Mouse (Mus musculus) retina, postnatal 1 day (tissue): ENCODE results near the gene Rbm20.
A peak's percentile ranks its signal among the peaks of the same experiment; 100 is the strongest.
"Not testable (repeated sequence)": the region's sequence is repeated elsewhere in the genome, so short reads cannot be mapped to it uniquely, and the experiment has no call there.

Experiments
- DNase-seq: peaks from one replicate; pipeline ENCODE4 v3.0.0-alpha.2; 2012

Gene Rbm20

GRCm38 (mm10) chr19:53676718-53677634, at the start of gene Rbm20:
Rbm20 (plus strand) TSS chr19:53677306.
- peak; percentile 76 for DNase-seq

DNA sequence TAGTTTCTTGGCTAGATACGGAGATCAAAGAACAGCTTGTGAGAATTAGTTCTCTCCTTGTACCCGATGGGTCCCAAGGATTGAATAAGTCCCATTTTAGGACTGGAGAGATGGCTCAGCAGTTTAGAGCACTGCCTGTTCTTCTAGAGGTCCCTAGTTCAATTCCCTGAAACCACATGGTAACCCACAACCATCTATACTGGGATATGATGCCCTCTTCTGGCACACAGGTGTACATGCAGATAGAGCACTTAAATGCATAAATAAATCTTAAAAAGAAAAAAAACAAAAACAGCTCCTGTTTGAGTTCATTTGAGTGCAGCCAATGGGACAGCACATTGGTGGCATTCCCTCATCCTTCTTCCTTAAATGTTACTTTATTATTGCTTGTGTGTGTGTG, 39.1 kb upstream of the Rbm20 start:
- peak; percentile 26 for DNase-seq

DNA sequence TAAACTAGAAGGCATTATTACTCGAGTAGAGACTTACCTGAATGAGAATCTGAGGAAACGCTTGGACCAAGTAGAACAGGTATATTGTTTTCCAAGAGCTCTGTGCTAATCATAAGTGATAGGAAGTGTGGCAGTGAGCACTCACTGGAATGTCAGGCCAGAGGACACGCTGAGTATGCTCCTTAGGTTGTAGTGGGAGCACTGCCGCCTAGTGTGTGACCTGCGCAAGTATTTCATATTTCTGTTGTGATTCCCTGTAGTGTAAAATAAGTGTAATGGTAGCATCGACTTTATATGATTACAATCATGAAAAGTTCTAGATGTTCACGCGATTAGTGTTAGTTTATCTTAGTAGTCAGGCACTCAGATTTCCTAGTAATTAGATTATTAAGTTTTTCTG, 38.4 kb upstream of the Rbm20 start:
- no peak for DNase-seq

DNA sequence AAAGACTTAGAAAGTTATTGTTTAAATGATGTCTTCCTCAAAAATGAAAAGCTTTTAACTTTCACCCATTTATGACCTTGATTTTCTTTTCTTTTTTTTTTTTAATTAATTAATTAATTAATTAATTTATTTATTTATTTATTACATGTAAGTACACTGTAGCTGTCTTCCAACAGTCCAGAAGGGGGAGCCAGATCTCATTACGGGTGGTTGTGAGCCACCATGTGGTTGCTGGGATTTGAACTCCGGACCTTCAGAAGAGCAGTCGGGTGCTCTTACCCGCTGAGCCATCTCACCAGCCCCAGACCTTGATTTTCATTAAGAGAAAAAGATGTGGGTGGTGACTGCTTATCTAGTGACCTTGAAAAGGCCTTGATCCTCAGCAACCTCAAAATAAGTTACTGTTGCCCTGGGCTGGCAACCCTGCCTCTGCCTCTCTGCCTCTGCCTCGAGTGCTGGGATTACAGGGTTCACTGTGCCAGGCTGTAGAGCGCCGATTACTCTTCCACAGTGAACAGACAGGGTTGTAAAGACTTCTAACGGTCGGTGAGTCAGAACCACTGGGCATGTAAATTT, 33.0 kb upstream of the Rbm20 start:
- DNase-seq: peak; percentile 32

GRCm38 (mm10) chr19:53647301-53647700, 29.8 kb upstream of the Rbm20 start:
- no peak for DNase-seq

DNA sequence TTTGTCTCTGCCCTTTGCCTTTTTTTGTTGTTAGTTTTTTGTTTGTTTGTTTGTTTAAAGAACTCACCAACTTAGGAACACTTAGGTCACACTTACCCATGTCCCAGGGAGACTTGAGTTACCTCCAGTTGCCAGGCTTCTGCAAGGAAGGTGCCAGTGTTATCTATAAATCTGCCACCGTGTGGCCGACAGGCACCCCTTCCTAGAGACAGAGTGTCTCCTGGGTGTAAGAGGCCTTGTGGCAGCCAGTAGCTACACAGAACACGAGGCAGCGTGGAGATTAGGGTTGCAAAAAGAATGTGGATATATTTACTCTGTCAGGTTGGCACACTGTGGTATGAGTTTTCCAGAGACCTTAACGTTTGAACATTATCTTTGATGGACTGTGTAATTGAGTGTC, 29.1 kb upstream of the Rbm20 start:
- peak; percentile 16 for DNase-seq

- peak; percentile 90 for DNase-seq
Measured at GRCm38 (mm10) chr19:53648802-53649236, 28.3 kb upstream of the Rbm20 start.

GRCm38 (mm10) chr19:53649361-53649760, 27.7 kb upstream of the Rbm20 start:
- peak; percentile 69 for DNase-seq

- no peak for DNase-seq
Measured at GRCm38 (mm10) chr19:53649802-53650201, 27.3 kb upstream of the Rbm20 start.

DNA sequence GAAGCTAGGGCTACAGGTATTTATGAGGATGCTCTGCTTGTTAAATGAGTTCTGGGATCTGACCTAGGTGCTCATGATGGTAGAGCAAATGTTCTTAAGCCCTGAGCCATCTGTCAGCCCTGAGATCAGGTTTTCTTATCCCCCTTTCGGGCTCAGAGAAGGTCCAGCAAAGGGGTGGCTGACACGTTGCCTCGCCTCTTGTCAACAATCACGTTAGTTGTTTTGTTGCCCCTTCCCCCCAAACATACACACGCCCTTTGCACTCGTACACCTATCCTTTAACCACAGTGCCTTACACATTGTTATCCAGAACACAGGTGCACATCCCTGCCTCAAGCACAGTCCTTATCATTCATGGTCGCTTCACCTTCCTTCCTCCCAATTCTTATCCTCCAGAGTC, 26.2 kb upstream of the Rbm20 start:
- DNase-seq: no peak

- DNase-seq: no peak
Measured at GRCm38 (mm10) chr19:53652267-53652666, 24.8 kb upstream of the Rbm20 start.

GRCm38 (mm10) chr19:53653624-53654467, 23.3 kb upstream of the Rbm20 start:
- peak; percentile 83 for DNase-seq

GRCm38 (mm10) chr19:53656443-53656842, 20.7 kb upstream of the Rbm20 start:
- not testable (repeated sequence) for DNase-seq

GRCm38 (mm10) chr19:53657437-53657836, 19.7 kb upstream of the Rbm20 start:
- no peak for DNase-seq

DNA sequence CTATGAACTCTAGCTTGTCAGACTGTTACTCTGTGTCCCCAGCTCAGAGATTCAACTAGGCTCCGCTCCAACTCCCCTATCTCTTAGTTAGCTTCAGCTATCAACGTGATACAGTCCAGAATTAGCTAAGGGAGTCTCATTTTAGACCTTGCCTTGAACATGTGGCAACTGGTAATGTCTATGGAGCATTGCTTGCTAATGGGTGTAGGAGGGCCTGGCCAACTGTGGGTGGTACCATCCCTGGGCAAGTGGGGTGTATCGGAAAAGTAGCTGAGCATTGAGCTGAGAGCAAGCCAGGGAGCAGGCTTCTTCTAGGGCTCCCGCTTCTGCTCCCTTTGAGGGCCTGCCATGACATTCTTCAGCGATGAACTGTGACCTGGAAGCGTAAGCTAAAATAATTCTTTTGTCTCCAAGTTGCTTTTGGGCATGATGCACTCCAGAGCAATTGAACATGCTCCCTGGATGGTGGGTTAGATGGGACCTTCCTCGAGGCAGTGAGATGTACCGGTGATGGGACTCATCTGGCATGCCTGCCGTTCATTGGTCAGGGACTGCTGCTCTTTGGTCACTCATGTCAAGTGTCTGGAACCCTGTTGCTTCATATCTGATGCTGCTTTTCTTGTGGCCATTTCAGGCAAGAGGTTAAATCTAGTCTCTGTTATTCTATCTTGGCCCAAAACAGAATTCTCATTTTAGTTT, 16.2 kb upstream of the Rbm20 start:
- no peak for DNase-seq

- DNase-seq: no peak
Measured at GRCm38 (mm10) chr19:53661938-53662722, 15.0 kb upstream of the Rbm20 start.

- DNase-seq: no peak
Measured at GRCm38 (mm10) chr19:53664831-53665230, 12.3 kb upstream of the Rbm20 start.

DNA sequence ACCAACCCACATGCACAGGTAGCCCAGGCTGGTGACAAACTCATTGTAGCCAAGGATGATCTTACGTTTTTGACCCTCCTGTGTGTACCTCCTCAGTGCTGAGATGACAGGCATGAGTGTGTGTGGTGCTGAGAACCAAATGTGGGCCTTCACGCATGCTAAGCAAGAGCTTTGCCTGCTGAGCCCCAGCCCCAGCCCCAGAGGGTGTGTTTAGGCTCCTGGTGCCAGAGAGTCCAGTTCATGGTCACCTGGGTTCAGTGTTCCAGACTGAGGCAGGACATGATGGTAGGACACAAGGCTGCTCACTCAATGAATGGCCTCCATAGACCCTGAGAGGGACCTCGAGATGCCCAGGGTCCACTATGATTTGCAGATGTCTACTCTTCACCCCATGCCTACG, 11.7 kb upstream of the Rbm20 start:
- no peak for DNase-seq

- no peak for DNase-seq
Measured at GRCm38 (mm10) chr19:53666708-53667107, 10.4 kb upstream of the Rbm20 start.

- DNase-seq: no peak
Measured at GRCm38 (mm10) chr19:53668821-53669220, 8.3 kb upstream of the Rbm20 start.

GRCm38 (mm10) chr19:53670625-53671141, 6.4 kb upstream of the Rbm20 start:
- DNase-seq: peak; percentile 70

DNA sequence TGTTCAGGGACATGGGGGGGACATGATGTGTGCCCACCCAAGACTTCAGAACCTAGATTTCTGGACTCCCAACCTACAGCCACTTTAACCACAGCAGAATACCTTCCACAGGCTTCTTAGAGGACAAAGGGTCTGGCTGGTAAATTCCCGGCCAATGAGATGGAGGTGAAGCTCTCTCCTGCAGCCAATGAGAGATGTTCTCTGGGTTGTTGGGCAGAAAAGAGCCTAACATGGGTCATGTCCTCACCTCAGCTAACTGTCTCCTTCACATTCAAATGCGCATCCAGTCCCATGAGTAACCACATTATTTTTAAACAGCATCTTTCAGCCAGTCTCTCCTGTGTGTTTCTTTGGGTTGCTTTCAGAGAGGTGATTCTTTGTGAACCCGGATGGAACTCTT, 5.7 kb upstream of the Rbm20 start:
- no peak for DNase-seq
